Mouse (Mus musculus) kidney, adult 2 months (tissue): Measurements from ENCODE around the gene Nol11.

Source experiments
- CTCF ChIP-seq: fragments of 200-500 bp; conservative IDR thresholded peaks from 2 replicates; pipeline ENCODE4 v1.5.1; 2011; ENCODE audit warnings: low read depth, mild to moderate bottlenecking, control low read depth, low read length, moderate library complexity, mixed read lengths; ENCODE audit not compliant: insufficient read depth, insufficient read length
- POLR2A ChIP-seq: fragments of 200-500 bp; IDR thresholded peaks from one replicate; pipeline ENCODE4 v1.6.1; 2011; ENCODE audit warnings: low read depth, low read length, control low read depth

GRCm38 (mm10) chr11:107132426-107132825 is 56.8 kb downstream of the Nol11 start:
- TF ChIP-seq CTCF, result no peak
- TF ChIP-seq POLR2A, result no peak
